Mouse (Mus musculus): ENCODE measurements around the gene Klhdc8a. TPM values are rescaled to one million over a fixed set of nuclear protein-coding genes. Genes with fewer than 3 reads are reported as not detected.

Klhdc8a gene
- polyA plus RNA-seq, 1 experiment from 2014 or later, result 1.4 TPM

GRCm38 (mm10) chr1:132326777-132327176 lies 28.4 kb downstream of the Klhdc8a start:
- Histone ChIP-seq H3K27me3 (ENCODE audit: low read depth, poor library complexity, severe bottlenecking) (no peaks in the 10 kb centered on the region), H3K4me3 (no peak overlapping the region), H3K27ac (replicated peaks) (peak overlapping the region; percentile 95), H3K36me3 (peaks cover 80% of the 10 kb centered on the region), H3K4me1 (peaks cover 98% of the 10 kb centered on the region), H3K9me3 (replicated peaks) (no peaks in the 10 kb centered on the region)
- no peak for DNase-seq (ENCODE audit: low spot score)
- 84% methylated on average over 9 of the region's 9 CpGs for WGBS

DNA sequence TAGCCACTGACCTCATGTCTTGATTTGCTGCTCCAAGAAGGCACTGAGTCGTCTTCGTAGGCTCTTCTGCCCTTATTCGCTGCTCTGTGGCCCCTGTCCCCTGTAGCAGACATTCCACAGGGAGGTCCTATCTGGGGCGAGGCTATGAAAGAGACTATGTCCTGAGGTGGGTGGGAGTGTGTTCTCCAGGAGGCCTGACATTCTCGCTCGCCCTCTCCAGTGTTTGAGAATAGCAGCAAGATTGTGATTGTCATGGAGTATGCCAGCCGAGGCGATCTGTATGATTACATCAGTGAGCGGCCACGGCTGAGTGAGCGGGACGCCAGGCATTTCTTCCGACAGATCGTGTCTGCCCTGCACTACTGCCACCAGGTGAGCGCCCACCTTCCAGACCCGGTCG lies 29.1 kb downstream of the Klhdc8a start:
- no peak overlapping the region for H3K4me3 ChIP-seq
- H3K9me3 ChIP-seq (replicated peaks), result no peaks in the 10 kb centered on the region
- DNase-seq (ENCODE audit: low spot score), result no peak
- no peaks in the 10 kb centered on the region for H3K27me3 ChIP-seq (ENCODE audit: low read depth, poor library complexity, severe bottlenecking)
- 90% methylated on average over 17 of the region's 17 CpGs for WGBS
- H3K4me1 ChIP-seq, result peaks cover 98% of the 10 kb centered on the region
- peaks cover 87% of the 10 kb centered on the region for H3K36me3 ChIP-seq
- H3K27ac ChIP-seq (replicated peaks), result peak overlapping the region; percentile 95

DNA sequence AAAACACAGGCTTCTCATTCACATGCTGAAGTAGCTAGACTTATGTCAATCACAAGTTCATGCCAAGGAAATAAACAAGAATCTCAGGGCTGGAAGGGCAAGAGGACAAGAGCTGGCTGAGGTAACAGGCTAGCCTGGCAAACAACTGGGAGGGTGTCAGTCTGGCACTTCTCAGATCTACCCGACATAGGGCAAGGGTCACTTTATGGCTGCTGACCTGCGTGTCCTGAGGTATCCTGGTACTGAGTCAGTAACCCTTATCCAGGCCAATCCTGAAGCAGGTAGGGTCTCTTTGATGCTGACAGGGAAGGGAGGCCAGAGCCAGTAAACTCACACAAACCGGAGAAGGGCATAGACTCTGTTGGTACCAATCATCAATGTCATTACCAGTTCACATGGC lies 30.1 kb downstream of the Klhdc8a start:
- WGBS, result 80% methylated on average over 3 of the region's 3 CpGs
- Histone ChIP-seq H3K4me3 (no peak overlapping the region), H3K36me3 (peaks cover 97% of the 10 kb centered on the region), H3K27ac (replicated peaks) (peak overlapping the region; percentile 58; the same call in 1 of the 2 replicates), H3K4me1 (peaks cover 98% of the 10 kb centered on the region), H3K9me3 (replicated peaks) (no peaks in the 10 kb centered on the region), H3K27me3 (ENCODE audit: low read depth, poor library complexity, severe bottlenecking) (no peaks in the 10 kb centered on the region)
- DNase-seq (ENCODE audit: low spot score), result no peak

DNA sequence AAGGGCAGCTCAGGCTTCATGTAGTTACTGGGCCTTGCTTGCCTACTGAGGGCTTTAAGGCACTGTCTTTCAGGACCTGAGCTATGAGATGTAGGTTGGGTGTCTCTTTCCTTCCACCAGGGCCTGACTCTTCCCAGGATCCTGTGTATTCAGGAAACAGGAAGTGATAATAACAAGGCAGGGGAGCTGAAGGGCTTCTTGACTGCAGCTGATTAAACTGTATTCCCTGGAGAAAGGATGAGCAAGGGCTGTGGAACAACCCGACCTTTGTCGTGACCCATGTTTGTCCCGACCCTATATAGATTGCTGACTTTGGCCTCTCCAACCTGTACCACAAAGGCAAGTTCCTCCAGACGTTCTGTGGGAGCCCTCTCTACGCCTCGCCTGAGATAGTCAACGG lies 31.2 kb downstream of the Klhdc8a start:
- 84% methylated on average over 7 of the region's 7 CpGs for WGBS
- Histone ChIP-seq H3K36me3 (peaks cover 88% of the 10 kb centered on the region), H3K4me1 (peaks cover 98% of the 10 kb centered on the region), H3K27ac (replicated peaks) (peak overlapping the region; percentile 91), H3K27me3 (ENCODE audit: low read depth, poor library complexity, severe bottlenecking) (no peaks in the 10 kb centered on the region), H3K9me3 (replicated peaks) (no peaks in the 10 kb centered on the region), H3K4me3 (no peak overlapping the region)
- no peak for DNase-seq (ENCODE audit: low spot score)

- H3K4me1 ChIP-seq, result peaks cover 98% of the 10 kb centered on the region
- H3K36me3 ChIP-seq, result peaks cover 81% of the 10 kb centered on the region
- peak overlapping the region; percentile 11; the same call in 1 of the 2 replicates for H3K4me3 ChIP-seq
- peak overlapping the region; percentile 91 for H3K27ac ChIP-seq (replicated peaks)
- H3K27me3 ChIP-seq (ENCODE audit: low read depth, poor library complexity, severe bottlenecking), result no peaks in the 10 kb centered on the region
- WGBS, result 65% methylated on average over 15 of the region's 15 CpGs
- no peak for DNase-seq (ENCODE audit: low spot score)
- no peaks in the 10 kb centered on the region for H3K9me3 ChIP-seq (replicated peaks)
Observed at GRCm38 (mm10) chr1:132330397-132330796, 32.0 kb downstream of the Klhdc8a start.

DNA sequence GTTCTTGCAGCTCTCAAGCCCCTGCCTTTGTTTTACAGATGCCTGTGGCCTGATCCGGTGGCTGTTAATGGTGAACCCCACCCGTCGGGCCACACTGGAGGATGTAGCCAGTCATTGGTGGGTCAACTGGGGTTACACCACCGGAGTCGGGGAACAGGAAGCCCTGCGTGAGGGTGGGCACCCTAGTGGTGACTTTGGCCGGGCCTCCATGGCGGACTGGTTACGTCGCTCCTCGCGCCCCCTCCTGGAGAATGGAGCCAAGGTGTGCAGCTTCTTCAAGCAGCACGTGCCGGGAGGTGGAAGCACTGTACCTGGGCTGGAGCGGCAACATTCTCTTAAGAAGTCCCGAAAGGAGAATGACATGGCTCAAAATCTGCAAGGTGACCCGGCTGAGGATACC lies 32.9 kb downstream of the Klhdc8a start:
- H3K27ac ChIP-seq (replicated peaks), result peak overlapping the region; percentile 91
- H3K9me3 ChIP-seq (replicated peaks), result no peaks in the 10 kb centered on the region
- peak; percentile 24 for DNase-seq (ENCODE audit: low spot score)
- H3K4me1 ChIP-seq, result peaks cover 98% of the 10 kb centered on the region
- WGBS, result 83% methylated on average over 17 of the region's 17 CpGs
- no peaks in the 10 kb centered on the region for H3K27me3 ChIP-seq (ENCODE audit: low read depth, poor library complexity, severe bottlenecking)
- peaks cover 72% of the 10 kb centered on the region for H3K36me3 ChIP-seq
- H3K4me3 ChIP-seq, result no peak overlapping the region

- H3K36me3 ChIP-seq, result peaks cover 53% of the 10 kb centered on the region
- peaks cover 98% of the 10 kb centered on the region for H3K4me1 ChIP-seq
- WGBS, result 3% methylated on average over 2 of the region's 2 CpGs
- no peaks in the 10 kb centered on the region for H3K9me3 ChIP-seq (replicated peaks)
- H3K27ac ChIP-seq (replicated peaks), result peak overlapping the region; percentile 91
- DNase-seq (ENCODE audit: low spot score), result no peak
- H3K4me3 ChIP-seq, result peak overlapping the region; percentile 26
- H3K27me3 ChIP-seq (ENCODE audit: low read depth, poor library complexity, severe bottlenecking), result no peaks in the 10 kb centered on the region
Observed at GRCm38 (mm10) chr1:132333201-132333600, 34.8 kb downstream of the Klhdc8a start.

DNA sequence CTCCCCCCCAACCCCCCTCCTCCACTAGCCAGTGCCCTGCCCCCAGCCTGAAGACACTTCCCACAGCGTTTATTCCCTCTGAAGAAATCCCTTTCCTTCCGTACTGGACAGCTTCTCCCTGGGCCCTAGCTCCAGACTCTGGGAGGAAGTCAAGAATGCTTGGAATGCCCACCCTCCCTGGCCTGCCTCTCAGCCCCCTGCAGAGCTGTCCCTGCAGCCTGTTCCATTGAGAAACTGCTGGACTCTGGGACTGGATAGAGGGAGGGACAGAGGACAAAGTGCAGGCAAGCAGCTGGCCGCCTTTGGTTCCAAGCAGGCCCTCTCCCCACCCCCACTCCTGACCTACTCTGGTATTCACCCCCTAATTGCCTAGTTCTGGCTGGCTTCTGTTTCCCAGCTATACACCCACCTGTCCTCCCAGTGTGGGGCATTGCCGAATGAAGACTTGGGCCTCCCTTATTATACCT lies 35.3 kb downstream of the Klhdc8a start:
- H3K4me3 ChIP-seq, result peak overlapping the region; percentile 26

DNA sequence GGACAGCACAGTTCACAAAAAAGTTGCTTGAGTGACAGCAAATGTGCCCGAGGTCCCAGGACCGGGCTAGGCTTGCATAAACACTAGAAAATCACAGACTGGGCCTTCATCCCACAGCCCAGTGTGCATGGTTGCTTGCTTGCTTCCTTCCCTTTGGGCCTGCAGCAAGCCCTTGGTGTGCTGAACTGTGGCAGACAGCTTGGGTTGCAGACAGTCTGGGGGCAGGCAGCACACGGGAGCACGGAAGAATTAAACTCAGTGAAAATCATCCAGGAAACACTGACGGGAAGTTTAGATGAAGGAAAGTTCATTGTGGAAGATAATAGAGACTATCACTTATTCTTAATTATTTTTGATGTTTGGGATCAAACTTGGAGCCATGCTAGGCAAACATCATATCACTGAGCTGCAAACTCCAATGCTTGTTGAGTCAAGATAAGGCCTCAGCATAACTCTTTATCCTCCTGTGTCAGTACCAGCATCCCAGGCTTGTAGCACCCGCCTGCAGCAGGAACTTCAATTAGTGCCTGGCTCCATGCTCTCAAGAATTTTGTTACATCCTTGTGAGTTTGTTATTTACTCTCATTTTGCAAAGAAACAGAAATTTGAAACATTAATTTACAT lies 35.9 kb downstream of the Klhdc8a start:
- Histone ChIP-seq H3K4me1 (peaks cover 100% of the 10 kb centered on the region), H3K27ac (replicated peaks) (peak overlapping the region; percentile 91), H3K4me3 (peak overlapping the region; percentile 26), H3K9me3 (replicated peaks) (no peaks in the 10 kb centered on the region), H3K36me3 (peaks cover 44% of the 10 kb centered on the region), H3K27me3 (ENCODE audit: low read depth, poor library complexity, severe bottlenecking) (no peaks in the 10 kb centered on the region)
- 13% methylated on average over 6 of the region's 6 CpGs for WGBS
- no peak for DNase-seq (ENCODE audit: low spot score)

More for the DNA sequence above, 35.3 kb downstream of the Klhdc8a start:
- peak; percentile 87 for DNase-seq (ENCODE audit: low spot score)
- Histone ChIP-seq H3K27me3 (ENCODE audit: low read depth, poor library complexity, severe bottlenecking) (no peaks in the 10 kb centered on the region), H3K4me1 (peaks cover 98% of the 10 kb centered on the region), H3K27ac (replicated peaks) (peak overlapping the region; percentile 91), H3K9me3 (replicated peaks) (no peaks in the 10 kb centered on the region), H3K36me3 (peaks cover 47% of the 10 kb centered on the region)
- WGBS, result 2% methylated on average over 4 of the region's 4 CpGs

DNA sequence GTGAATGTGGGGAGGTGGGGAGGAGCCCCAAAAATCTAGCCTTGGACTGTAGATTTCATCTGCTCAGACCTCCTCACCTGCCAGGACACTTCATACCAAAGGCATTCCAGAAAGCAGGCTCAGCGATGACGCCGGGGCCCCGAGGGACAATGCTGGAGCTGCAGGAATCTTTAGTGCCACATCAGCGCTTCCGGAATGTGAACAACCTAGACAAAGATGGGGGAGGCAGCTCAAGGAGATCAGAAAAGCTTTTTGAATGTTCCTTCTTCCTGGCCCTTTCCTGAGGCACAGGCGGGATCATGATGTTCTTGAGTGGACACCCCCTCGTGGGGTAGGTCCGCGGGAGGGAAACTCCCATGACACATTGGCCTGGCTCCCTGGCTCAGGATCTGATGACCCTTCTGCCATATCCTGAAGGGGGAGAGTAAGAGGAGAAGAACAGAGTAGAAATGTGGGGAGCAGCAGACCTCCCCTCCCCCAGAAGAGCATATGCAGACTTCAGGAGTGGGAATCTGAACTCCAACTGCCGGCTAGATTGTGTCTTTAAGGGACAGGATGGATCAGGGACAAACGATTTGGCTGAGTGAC lies 37.0 kb downstream of the Klhdc8a start:
- WGBS, result 27% methylated on average over 12 of the region's 12 CpGs
- peaks cover 89% of the 10 kb centered on the region for H3K4me1 ChIP-seq
- no peak overlapping the region for H3K4me3 ChIP-seq
- H3K36me3 ChIP-seq, result peaks cover 32% of the 10 kb centered on the region
- H3K27ac ChIP-seq (replicated peaks), result peak overlapping the region; percentile 91
- DNase-seq (ENCODE audit: low spot score), result peak; percentile 64
- H3K27me3 ChIP-seq (ENCODE audit: low read depth, poor library complexity, severe bottlenecking), result no peaks in the 10 kb centered on the region
- no peaks in the 10 kb centered on the region for H3K9me3 ChIP-seq (replicated peaks)

DNA sequence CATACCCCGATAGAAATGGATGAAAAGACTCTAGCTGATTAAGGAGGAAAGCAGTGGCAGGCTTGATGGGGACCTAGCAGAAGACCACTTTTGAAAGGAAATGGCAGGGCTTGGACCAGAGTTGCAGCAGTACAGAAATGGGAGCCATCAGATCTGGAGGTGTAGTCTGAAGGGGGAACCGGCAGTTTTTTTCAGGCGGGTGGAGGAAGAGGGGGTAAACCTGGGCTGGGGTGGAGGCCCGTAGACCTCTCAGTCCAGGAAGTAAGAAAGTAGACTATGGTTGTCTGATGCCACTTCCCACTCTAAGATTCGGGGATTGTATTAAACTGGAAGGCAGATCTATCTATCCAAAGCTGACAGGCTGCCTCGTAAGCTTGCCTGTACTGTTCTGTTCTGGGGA lies 38.5 kb downstream of the Klhdc8a start:
- Histone ChIP-seq H3K4me1 (peaks cover 77% of the 10 kb centered on the region), H3K27ac (replicated peaks) (peak overlapping the region; percentile 91), H3K36me3 (peaks cover 17% of the 10 kb centered on the region), H3K9me3 (replicated peaks) (no peaks in the 10 kb centered on the region), H3K27me3 (ENCODE audit: low read depth, poor library complexity, severe bottlenecking) (no peaks in the 10 kb centered on the region), H3K4me3 (no peak overlapping the region)
- WGBS, result 74% methylated on average over 6 of the region's 6 CpGs
- DNase-seq (ENCODE audit: low spot score), result no peak

DNA sequence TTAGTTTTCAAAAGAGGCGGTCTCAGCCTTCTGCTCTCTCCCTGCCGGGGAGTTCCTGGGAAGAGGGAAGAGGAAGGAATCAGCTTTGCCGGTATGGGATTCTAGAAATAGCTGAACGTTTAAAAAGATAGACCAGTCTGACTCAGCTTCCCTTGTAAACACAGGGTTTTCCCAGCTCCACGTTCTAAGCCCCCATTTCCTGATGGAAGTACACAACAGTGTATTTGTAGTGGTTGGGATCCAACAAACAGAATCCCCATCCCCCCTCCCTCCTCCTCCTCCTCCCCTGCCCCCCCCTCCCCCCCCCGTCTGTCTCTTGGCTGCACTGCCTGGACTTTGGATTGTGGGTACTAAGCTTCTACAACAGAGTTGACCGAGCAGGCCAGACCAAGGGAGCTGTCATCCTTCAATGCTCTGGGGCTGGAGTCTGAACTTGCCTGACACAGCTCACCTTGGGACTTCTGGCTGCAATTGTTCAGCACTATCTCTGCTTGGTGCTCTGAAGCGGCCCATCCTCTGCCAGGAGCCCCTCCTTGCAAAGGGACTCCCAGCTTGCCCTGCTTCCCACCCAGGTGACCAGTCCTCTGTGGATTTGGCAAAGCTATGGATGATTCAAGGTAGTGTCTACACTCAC lies 39.7 kb downstream of the Klhdc8a start:
- H3K27me3 ChIP-seq (ENCODE audit: low read depth, poor library complexity, severe bottlenecking), result no peaks in the 10 kb centered on the region
- H3K9me3 ChIP-seq (replicated peaks), result no peaks in the 10 kb centered on the region
- H3K27ac ChIP-seq (replicated peaks), result peak overlapping the region; percentile 91
- 48% methylated on average over 8 of the region's 8 CpGs for WGBS
- no peak for DNase-seq (ENCODE audit: low spot score)
- no peak overlapping the region for H3K4me3 ChIP-seq
- peaks cover 69% of the 10 kb centered on the region for H3K4me1 ChIP-seq
- H3K36me3 ChIP-seq, result peaks cover 6% of the 10 kb centered on the region; the same call in 1 of the 2 replicates

Measured in midbrain, embryonic 10.5 days (tissue).